Mouse (Mus musculus): Measurements from ENCODE around the gene Lrrfip1.

Lrrfip1 gene

DNA sequence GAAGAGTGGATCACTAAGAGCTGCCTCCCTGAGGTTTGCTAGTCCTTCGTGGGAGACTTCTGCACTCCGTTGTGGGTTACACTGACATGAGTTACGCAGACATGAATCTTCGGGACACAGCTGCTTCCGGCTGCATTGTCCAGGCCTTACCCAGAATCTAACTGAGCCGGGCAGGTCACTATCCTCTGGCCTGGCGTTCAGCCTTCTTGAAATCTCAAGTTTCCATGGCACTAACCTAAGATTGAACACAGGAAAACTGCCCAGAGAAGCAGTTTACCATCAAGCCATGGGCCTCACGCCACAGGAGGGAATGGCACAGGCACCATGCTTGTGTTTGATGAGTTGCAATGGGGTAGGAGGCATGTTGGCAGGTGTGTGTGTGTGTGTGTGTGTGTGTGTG lies 85.8 kb downstream of the Lrrfip1 start:
- in situ Hi-C loops (cut with MboI, MseI) = no loop called here

GRCm38 (mm10) chr1:91085009-91085408 lies 86.5 kb downstream of the Lrrfip1 start:
- in situ Hi-C loops (cut with MboI, MseI) = no loop called here

- in situ Hi-C loops (cut with MboI, MseI) = no loop called here
These were observed 87.1 kb downstream of the Lrrfip1 start for GRCm38 (mm10) chr1:91085686-91086085.

DNA sequence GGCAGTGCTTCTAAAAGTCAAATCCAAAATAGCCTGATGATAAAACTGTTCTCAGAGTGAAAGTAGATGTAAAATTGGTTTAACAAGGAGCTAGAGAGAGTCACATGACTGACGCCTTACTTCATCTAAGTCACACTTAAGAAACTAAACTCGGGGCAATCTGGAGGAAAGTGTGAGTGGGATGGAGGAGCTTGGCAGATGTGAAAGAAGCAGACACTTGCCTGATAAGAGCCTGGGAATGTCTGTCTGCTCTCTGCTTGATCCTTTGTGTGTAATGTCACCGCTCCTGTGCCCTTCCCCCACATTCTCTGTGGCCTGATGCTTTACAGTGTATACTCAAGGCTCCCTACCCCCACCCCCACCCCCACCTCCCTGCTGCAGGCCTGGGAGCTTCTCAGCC lies 87.8 kb downstream of the Lrrfip1 start:
- in situ Hi-C loops (cut with MboI, MseI) = no loop called here

GRCm38 (mm10) chr1:91086748-91087147 lies 88.2 kb downstream of the Lrrfip1 start:
- in situ Hi-C loops (cut with MboI, MseI) = no loop called here

DNA sequence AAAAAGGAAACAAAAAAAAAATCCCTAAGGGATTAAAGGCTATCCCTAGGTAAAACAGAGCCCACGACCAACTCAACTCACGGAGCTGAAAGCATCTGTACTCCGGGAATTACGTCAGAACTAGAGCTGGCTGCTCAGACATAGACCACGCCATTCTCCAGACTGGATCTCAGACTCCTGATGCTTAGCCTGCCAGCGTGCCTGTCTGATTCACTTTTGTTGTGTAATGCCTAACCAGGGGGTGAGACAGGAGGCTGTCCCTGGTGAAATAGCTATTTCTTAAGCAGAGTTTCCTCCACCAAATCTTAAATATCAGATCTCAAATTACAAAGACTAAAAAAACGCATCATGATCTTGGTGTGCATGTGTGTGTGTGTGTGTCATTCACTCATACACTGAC lies 89.5 kb downstream of the Lrrfip1 start:
- in situ Hi-C loops (cut with MboI, MseI) = no loop called here

DNA sequence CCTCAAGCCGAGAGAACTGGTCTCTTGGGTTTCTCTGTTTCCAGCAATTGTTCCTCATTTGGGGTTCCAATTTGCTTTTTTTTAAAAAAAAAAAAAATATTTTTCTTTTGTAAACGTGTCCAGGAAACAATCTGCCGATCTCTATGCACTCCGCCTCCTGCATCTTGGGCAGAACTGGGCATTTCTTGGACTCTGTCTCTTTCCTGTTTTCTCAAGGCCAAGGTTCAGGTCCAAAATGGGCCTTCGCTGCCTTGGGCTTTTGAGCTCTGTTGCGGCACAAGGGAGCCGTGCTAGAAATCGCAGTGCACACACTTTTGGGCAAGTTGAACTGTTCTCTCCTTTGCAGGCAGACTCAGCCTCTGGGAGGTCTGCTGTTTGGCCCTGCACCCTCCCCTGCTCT lies 90.4 kb downstream of the Lrrfip1 start:
- in situ Hi-C loops (cut with MboI, MseI) = no loop called here

DNA sequence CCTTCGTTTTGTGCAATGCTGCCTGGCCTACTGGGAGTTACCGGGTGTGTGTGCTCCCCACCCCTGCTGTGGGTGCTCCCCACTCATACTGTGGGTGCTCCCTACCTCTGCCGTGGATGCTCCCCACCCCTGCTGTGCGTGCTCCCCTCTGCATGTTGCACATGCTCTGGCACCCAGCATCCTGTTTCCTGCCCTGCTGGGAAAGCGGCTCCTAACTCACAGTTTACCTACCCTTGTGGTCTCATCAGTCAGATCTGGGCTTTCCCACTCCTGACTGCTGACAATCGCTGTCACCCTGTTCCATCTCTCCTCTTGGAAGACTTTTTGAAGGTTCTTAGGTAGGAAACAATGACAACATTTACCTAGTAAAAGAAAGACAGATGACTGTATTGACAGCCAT lies 91.9 kb downstream of the Lrrfip1 start:
- in situ Hi-C loops (cut with MboI, MseI) = loop anchor here (5.0 kb wide), 2 partner anchors 33 to 167 kb away; no protein-coding TSS in a partner anchor

GRCm38 (mm10) chr1:91092451-91092850 lies 93.9 kb downstream of the Lrrfip1 start:
- in situ Hi-C loops (cut with MboI, MseI) = loop anchor here (5.0 kb wide), 2 partner anchors 35 to 165 kb away; no protein-coding TSS in a partner anchor

GRCm38 (mm10) chr1:91093296-91093695 lies 94.8 kb downstream of the Lrrfip1 start:
- in situ Hi-C loops (cut with MboI, MseI) = loop anchor here (5.0 kb wide), 2 partner anchors 36 to 164 kb away; no protein-coding TSS in a partner anchor

DNA sequence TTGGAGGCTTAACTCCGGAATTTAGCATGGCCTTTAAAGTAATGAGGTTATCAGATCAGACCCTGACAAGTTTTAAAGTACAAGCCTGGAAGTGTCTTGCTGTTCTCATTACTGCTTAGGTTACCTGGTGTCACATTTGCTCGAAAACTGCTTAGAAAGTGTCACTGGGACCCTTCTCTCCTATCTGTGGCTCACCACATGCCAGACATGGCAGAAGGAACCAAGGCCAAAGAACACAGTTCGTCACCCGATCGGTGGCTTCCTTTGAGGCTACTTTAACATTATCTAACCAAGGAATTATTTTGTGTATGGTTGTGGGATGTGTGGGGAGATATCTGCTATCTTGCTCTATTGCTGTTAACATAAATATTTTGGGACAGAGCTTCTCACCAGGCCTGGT lies 95.5 kb downstream of the Lrrfip1 start:
- in situ Hi-C loops (cut with MboI, MseI) = loop anchor here (5.0 kb wide), 2 partner anchors 37 to 163 kb away; no protein-coding TSS in a partner anchor

DNA sequence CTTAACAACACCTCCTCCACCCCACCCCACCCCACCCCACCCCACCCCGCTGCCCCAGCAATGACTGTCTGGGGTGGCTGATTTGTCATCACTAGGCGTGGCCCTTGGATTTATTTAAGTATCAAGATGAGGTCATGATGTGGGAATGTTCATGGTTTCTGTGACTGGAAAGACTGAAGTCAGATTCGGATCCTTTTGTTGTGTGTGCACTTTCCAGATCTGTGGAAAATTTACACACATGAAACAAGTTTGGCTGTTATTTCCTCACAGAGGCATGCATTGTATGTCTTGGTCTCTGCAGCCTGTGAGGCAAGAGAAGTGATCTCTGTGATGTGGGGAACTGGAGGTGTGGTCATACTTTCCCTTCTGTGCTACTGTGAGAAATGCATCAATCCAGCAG lies 96.7 kb downstream of the Lrrfip1 start:
- in situ Hi-C loops (cut with MboI, MseI) = no loop called here

DNA sequence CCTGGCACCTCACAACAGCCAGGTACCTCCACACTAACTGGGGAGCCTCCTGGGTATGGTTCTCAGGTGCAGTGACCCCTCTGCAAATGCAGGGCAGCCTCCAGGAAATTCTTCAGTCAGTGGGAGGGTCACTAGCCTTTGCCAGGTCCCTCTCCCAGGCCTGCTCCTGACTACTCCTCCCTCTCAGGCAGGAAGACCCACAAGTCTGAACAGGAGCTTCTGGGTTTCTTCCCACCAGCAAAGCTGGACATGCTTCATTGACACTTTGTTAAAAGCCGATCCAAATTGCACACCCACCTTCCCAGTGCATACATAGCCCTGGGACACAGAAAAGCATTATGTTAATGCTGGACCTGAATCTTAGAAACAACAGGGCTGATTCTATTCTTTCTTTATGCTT lies 97.3 kb downstream of the Lrrfip1 start:
- in situ Hi-C loops (cut with MboI, MseI) = no loop called here

- in situ Hi-C loops (cut with MboI, MseI) = no loop called here
These were observed 98.0 kb downstream of the Lrrfip1 start for GRCm38 (mm10) chr1:91096490-91096889.

GRCm38 (mm10) chr1:91097283-91097834 lies 98.8 kb downstream of the Lrrfip1 start:
- in situ Hi-C loops (cut with MboI, MseI) = no loop called here

DNA sequence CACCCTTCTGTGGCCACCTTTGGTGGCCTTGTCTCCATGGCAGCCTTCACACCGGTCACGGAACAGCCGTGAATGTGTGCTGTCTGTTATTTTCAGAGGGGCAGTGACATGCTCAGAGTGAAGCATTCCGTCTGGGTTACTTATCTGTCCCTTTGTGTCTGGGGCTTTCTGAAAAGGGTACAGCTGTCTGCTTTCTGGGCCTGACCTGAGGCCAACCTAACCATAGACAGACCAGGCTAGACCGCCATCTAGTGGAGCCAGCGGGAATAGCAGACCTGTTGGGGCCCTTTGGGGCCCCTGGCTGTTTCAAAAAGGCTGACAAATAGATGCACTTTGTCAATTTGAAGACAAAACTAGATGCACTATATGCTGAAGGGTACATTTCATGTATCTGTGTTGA lies 100.3 kb downstream of the Lrrfip1 start:
- in situ Hi-C loops (cut with MboI, MseI) = no loop called here

- in situ Hi-C loops (cut with MboI, MseI) = loop anchor here (5.0 kb wide), 1 partner anchor 125 kb away; no protein-coding TSS in a partner anchor
These were observed 103.3 kb downstream of the Lrrfip1 start for GRCm38 (mm10) chr1:91101709-91102440.

DNA sequence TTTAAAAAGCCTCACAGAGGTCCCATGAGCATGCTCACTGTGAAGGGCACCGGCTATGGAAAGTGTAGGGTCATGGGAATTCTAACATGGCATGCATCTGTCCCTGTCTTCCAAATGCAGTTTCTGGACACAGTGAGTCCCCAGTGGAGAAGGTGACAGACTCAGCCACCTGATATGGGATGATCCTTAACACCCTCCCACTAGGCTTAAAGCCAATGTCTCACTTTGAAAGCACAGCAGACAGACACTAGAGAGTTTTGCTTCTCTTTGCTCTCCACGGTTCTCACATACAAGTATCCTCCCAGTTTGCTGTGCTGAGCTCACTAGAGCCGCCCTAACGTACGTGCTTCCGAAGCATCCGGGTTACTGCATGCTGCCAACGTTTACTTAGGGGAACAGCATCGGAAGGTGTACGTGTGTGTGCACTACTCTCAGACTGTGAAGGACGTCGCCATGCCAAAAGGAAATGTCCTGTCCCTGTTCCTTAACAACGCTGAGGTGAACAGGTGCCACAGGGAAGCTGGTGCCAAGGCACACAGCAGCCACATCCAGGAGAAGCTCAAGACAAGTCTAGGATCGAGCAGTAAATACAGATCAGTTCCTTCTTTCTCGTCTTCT lies 104.9 kb downstream of the Lrrfip1 start:
- in situ Hi-C loops (cut with MboI, MseI) = loop anchor here (5.0 kb wide), 1 partner anchor 126 kb away; no protein-coding TSS in a partner anchor

GRCm38 (mm10) chr1:91107548-91107947 lies 109.0 kb downstream of the Lrrfip1 start:
- in situ Hi-C loops (cut with MboI, MseI) = loop anchor here (5.0 kb wide), 1 partner anchor 65 kb away; no protein-coding TSS in a partner anchor

GRCm38 (mm10) chr1:91109302-91109701 lies 110.8 kb downstream of the Lrrfip1 start:
- in situ Hi-C loops (cut with MboI, MseI) = loop anchor here (5.0 kb wide), 1 partner anchor 67 kb away; no protein-coding TSS in a partner anchor

DNA sequence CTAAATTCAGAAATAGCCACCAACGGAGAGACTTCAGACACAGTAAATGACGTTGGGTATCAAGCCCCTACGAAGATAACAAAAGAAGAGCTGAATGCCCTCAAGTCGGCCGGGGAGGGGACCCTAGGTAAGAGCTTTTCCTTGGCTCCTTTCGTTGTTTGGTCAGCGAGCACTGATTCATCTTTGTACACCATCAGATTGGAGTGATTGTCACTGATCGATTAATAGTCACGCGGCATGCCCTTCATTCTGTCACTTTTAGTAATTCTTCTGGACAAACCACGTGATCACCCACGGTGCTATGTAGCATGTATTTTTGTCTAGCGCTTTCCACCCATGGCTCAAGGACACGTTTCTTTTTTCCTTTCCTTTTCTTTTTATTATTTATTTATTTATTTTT lies 113.6 kb downstream of the Lrrfip1 start:
- in situ Hi-C loops (cut with MboI, MseI) = no loop called here

GRCm38 (mm10) chr1:91112606-91113005 lies 114.1 kb downstream of the Lrrfip1 start:
- in situ Hi-C loops (cut with MboI, MseI) = no loop called here

DNA sequence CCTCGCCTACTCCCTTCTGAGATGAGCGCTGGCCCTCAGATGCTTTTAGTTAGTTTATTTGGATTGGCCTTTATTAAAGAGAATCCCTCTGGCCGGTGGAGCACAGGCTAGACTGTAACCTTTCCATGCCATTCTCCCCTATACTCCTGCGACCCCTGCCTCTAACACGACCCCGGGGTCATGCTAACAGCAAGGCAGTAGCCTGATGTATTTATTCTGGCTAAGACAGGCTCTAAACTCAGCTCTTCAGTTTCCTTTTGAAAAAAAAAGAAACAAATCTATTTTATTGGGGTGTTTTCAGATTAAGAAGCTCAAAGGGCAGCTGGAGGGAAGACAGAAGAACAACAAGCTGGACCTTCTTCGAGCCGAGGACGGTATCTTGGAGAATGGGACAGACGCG lies 123.6 kb downstream of the Lrrfip1 start:
- in situ Hi-C loops (cut with MboI, MseI) = no loop called here
